Mouse (Mus musculus): ENCODE results near the gene Sema5a. TPM values are rescaled to one million over a fixed set of nuclear protein-coding genes. Genes with fewer than 3 reads are reported as not detected.

The Sema5a gene
- polyA plus RNA-seq, 1 experiment from 2014 or later: 6.4 TPM

DNA sequence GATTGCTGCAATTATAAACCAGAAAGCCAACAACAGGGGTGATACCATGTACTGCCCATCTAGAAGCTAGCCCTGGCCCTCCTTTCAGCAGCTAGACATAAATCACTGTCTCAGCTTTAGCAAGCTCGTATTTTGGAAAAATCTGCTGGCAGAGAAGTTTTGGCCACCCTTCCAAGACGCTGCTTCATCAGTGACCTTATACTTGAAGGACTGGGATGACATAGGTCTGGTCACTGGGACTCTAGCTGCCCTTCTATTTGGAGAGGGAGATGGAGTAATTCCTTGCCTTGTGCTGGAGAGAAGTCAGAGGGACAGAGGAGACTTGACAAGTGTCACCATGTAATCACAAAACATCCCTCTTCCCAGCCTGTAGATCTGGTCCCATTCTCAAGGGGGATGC lies 40.1 kb downstream of the Sema5a start:
- Histone ChIP-seq H3K4me3 (no peak overlapping the region), H3K36me3 (no peaks in the 10 kb centered on the region), H3K4me2 (no peak overlapping the region), H3K9me3 (no peaks in the 10 kb centered on the region), H3K27ac (no peak overlapping the region), H3K4me1 (replicated peaks) (no peaks in the 10 kb centered on the region), H3K9ac (no peak overlapping the region), H3K27me3 (no peaks in the 10 kb centered on the region)
- no peak for ATAC-seq (ENCODE audit: low FRiP score)
- 85% methylated on average over 2 of the region's 2 CpGs for WGBS

DNA sequence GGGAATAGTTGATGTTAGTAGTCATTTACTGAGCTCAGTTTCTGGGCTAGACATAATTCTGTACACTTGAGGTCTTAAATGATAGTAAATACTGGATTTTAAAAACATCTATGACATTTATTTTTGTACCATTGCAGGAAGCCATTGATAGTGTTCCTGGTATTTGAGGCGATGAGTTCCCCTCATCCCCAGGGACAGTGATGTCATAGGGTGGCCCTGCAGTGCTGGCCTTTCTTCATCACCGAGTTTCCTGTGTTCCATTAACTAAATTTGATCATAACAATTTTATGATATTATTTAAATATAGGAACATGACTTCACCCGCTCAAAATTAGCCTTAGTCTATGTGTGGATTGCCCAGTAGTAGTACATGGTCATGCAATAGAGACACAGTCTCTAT lies 41.7 kb downstream of the Sema5a start:
- H3K4me1 ChIP-seq (replicated peaks): no peaks in the 10 kb centered on the region
- H3K36me3 ChIP-seq: no peaks in the 10 kb centered on the region
- ATAC-seq (ENCODE audit: low FRiP score): no peak
- no peak overlapping the region for H3K9ac ChIP-seq
- H3K4me3 ChIP-seq: no peak overlapping the region
- no peaks in the 10 kb centered on the region for H3K9me3 ChIP-seq
- H3K27ac ChIP-seq: no peak overlapping the region
- H3K27me3 ChIP-seq: no peaks in the 10 kb centered on the region
- 90% methylated on average over 3 of the region's 3 CpGs for WGBS
- no peak overlapping the region for H3K4me2 ChIP-seq

DNA sequence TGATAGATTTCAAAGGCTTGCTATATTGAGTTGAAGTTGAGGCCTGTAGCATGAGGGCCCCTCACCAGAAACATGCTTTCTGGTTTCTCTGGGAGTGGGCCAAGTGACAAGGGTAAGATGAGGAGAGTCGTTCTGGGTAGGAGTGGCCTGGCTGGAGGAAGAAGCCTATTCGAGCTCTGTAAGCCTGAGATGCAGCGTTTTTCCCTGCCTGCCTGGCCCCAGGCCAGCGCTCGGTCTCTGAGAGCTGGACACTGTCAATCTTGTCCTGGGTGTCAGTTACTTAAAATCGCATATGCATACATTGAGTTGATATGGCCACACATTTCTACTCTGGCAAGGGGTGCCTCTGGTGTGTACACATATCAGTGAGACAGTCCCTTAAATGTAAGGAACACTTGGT lies 43.9 kb downstream of the Sema5a start:
- WGBS: 59% methylated on average over 6 of the region's 6 CpGs
- Histone ChIP-seq H3K4me3 (no peak overlapping the region), H3K27me3 (no peaks in the 10 kb centered on the region), H3K9me3 (no peaks in the 10 kb centered on the region), H3K27ac (no peak overlapping the region), H3K36me3 (no peaks in the 10 kb centered on the region), H3K4me2 (no peak overlapping the region), H3K9ac (no peak overlapping the region), H3K4me1 (replicated peaks) (no peaks in the 10 kb centered on the region)
- no peak for ATAC-seq (ENCODE audit: low FRiP score)

DNA sequence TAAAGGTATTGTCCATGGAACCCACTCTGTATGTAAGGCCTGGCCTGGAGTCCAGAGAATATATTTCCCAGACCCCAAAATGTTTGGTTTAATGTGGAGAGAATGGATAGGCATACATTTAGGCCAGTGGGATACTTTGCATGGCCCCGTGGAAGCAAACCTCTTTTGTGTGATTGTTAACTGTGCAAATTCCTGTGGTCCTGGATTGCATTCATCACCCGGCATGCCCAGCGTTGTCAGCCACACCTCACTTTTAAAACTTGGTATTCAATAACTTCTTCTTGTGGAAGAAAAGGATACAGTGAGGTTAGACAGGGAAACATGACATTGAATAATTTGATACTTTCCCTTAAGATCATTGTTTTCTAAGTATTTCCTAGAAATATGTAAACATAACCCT lies 46.4 kb downstream of the Sema5a start:
- H3K4me2 ChIP-seq: no peak overlapping the region
- H3K9me3 ChIP-seq: no peaks in the 10 kb centered on the region
- H3K4me3 ChIP-seq: no peak overlapping the region
- 34% methylated on average over 3 of the region's 3 CpGs for WGBS
- no peaks in the 10 kb centered on the region for H3K27me3 ChIP-seq
- no peak for ATAC-seq (ENCODE audit: low FRiP score)
- no peak overlapping the region for H3K27ac ChIP-seq
- no peak overlapping the region for H3K9ac ChIP-seq
- H3K4me1 ChIP-seq (replicated peaks): no peaks in the 10 kb centered on the region
- H3K36me3 ChIP-seq: no peaks in the 10 kb centered on the region

DNA sequence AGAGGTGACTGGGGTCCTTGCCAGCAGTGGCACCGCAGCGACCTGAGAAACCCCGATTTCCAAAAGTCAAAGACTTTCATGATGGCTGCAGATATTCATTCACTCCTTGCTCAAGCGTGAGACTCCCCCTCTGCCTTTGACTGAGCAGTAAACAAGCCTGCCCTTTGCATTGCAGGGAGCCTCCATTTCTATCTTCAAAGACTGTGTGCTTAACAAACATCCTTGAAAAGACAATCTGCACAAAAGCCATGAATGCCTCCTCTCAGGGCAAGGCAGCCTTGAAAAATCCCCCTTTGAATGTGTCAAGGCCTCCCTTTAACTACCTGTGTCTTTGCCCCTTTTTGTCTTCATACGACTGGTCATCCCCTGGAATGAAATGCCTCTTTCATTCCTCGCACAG lies 51.9 kb downstream of the Sema5a start:
- no peaks in the 10 kb centered on the region for H3K4me1 ChIP-seq (replicated peaks)
- no peak for ATAC-seq (ENCODE audit: low FRiP score)
- no peaks in the 10 kb centered on the region for H3K9me3 ChIP-seq
- no peaks in the 10 kb centered on the region for H3K27me3 ChIP-seq
- H3K36me3 ChIP-seq: no peaks in the 10 kb centered on the region
- no peak overlapping the region for H3K4me3 ChIP-seq
- no peak overlapping the region for H3K27ac ChIP-seq
- WGBS: 32% methylated on average over 6 of the region's 6 CpGs
- no peak overlapping the region for H3K9ac ChIP-seq
- H3K4me2 ChIP-seq: no peak overlapping the region

DNA sequence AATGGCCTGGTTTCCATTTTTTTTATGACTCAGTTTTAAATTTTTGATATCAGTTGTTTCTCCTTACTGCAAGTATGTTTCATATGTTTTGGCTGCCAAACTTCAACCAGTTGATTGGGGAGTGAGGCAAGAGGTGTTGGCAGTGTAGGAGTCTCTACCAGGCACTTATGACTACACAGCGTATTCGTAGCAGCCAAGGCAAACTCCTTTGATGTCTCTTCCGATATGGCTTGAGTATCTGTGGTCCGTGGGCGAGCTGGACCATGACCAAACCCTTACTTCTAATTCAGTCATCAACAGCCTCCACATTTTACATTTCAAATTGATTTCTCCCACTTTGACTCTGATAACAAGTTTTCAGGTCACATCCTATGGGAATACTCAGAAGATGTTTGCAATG lies 52.7 kb downstream of the Sema5a start:
- Histone ChIP-seq H3K4me2 (no peak overlapping the region), H3K4me3 (no peak overlapping the region), H3K9ac (no peak overlapping the region), H3K27ac (no peak overlapping the region), H3K27me3 (no peaks in the 10 kb centered on the region), H3K4me1 (replicated peaks) (no peaks in the 10 kb centered on the region), H3K36me3 (no peaks in the 10 kb centered on the region), H3K9me3 (no peaks in the 10 kb centered on the region)
- 94% methylated on average over 5 of the region's 5 CpGs for WGBS
- no peak for ATAC-seq (ENCODE audit: low FRiP score)

DNA sequence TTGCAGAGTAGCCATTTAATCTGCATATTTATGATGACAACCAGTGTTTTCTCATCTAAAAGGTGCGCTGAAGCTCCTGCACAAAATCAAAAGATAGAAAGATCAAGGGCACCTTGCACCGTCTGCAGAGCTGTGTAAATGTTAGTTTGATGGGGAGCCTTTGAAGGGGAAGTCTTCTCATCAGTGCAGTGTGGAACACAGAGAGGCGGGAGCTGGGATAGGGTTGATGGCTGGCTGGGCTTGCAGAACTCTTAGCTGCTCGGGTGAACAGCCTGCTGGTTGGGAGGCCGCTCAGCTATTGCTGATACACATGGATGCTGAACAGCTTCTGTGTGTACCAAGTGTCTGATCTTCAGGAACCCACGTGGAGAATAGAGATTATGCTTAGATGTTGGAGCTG lies 53.9 kb downstream of the Sema5a start:
- H3K4me1 ChIP-seq (replicated peaks): no peaks in the 10 kb centered on the region
- no peak for ATAC-seq (ENCODE audit: low FRiP score)
- no peaks in the 10 kb centered on the region for H3K36me3 ChIP-seq
- WGBS: 78% methylated on average over 6 of the region's 6 CpGs
- H3K27me3 ChIP-seq: no peaks in the 10 kb centered on the region
- H3K4me3 ChIP-seq: no peak overlapping the region
- no peaks in the 10 kb centered on the region for H3K9me3 ChIP-seq
- no peak overlapping the region for H3K4me2 ChIP-seq
- no peak overlapping the region for H3K9ac ChIP-seq
- H3K27ac ChIP-seq: no peak overlapping the region

DNA sequence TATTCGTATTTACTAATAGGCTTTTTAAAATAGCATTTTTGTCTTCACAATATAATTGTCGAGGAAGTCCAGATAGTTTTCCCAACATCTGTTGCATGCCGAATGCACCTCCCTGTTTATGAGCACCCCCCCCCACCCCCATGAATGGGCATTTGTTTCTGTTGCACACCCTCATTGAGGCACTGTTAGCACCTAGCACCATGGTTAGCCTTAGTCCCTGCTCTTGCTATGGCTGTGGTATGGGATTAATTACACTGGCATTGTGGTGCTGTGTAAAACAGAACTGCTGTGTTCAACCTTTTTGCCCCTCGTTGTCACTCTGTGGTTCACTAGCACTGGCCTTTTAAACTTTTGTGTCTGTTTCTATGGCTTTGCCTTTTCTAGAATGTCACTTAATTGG lies 56.4 kb downstream of the Sema5a start:
- Histone ChIP-seq H3K27me3 (no peaks in the 10 kb centered on the region), H3K4me3 (no peak overlapping the region), H3K4me2 (no peak overlapping the region), H3K36me3 (no peaks in the 10 kb centered on the region), H3K4me1 (replicated peaks) (no peaks in the 10 kb centered on the region), H3K9me3 (no peaks in the 10 kb centered on the region), H3K9ac (no peak overlapping the region), H3K27ac (no peak overlapping the region)
- ATAC-seq (ENCODE audit: low FRiP score): no peak
- WGBS: 72% methylated on average over 4 of the region's 4 CpGs

DNA sequence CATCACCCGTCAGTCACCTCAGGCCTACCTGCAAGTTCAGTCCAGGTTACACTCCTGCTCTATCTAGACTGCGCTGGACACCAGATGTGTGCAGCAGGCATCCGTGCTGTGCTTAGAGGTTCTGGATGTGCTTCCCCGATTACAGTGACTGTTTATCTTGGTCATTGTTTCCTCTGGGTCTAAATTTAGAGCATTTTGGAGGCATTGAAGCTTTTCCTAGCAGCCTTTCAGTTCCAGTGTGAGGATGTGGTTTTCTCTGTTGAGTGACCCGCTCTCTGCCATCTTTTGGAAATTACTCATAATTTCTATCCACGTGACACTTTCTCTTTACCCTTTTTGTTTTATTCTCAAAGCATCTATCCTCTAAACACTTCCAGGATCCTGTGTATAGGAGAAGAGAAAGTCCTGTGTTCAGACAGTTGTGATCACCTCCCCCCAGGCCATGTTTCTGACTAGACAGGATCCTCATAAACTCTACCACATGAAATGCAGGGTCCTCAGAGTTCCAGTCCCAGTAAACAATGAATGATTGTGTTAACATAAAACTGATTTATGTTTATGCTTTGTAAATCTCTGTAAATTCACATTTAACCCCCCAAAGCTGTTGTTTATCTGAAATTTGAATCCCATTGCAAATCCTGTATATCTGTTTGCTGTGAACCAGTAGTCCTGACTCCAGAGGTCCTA lies 62.1 kb downstream of the Sema5a start:
- WGBS: 87% methylated on average over 6 of the region's 6 CpGs
- no peak for ATAC-seq (ENCODE audit: low FRiP score)

DNA sequence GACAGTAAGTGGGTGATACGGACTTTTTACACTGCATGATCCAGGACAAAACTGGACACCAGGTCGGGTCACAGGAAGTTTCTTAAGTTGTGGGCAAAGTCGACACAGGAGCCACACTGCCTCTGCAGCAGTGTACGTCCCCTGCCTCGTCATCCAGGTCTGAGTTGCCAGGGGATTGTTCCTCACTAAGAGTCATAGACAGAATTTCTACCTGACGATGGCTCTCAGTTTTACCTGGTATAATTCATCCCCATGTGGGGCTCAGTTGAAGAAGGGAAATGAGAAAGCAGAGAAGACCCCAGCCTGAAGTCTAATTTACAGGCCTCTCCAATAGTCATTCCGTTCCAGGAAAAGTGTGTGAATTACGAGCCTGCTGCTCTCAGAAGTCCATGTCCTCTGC lies 66.2 kb downstream of the Sema5a start:
- WGBS: 82% methylated on average over 8 of the region's 8 CpGs
- H3K4me3 ChIP-seq: no peak overlapping the region
- H3K27ac ChIP-seq: no peak overlapping the region
- H3K4me1 ChIP-seq (replicated peaks): peaks cover 6% of the 10 kb centered on the region
- H3K9ac ChIP-seq: no peak overlapping the region
- no peaks in the 10 kb centered on the region for H3K9me3 ChIP-seq
- H3K27me3 ChIP-seq: no peaks in the 10 kb centered on the region
- no peak overlapping the region for H3K4me2 ChIP-seq
- H3K36me3 ChIP-seq: no peaks in the 10 kb centered on the region
- no peak for ATAC-seq (ENCODE audit: low FRiP score)

More for the DNA sequence above, 62.1 kb downstream of the Sema5a start:
- Histone ChIP-seq H3K27ac (no peak overlapping the region), H3K4me2 (no peak overlapping the region), H3K9ac (no peak overlapping the region), H3K4me1 (replicated peaks) (peaks cover 6% of the 10 kb centered on the region), H3K36me3 (no peaks in the 10 kb centered on the region), H3K4me3 (no peak overlapping the region), H3K27me3 (no peaks in the 10 kb centered on the region), H3K9me3 (no peaks in the 10 kb centered on the region)

DNA sequence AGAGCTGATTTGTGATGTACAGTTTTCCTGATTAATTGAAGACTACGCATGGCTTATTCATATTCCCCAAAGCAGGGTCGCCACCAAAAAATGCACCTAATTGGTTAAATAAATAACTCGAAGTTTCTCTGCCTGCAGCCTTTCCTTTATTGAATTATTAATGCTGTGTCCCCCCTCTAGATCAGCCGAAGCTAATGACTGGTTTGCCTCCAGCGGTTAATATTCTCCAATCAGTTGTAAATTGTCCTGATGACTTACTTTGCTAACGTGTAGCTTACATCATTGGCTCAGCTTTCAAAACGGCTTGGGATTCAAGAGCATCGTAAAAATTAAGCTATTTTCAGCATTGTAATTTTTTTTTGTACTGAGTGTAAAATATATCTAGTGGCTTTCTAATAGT lies 66.7 kb downstream of the Sema5a start:
- no peaks in the 10 kb centered on the region for H3K27me3 ChIP-seq
- no peaks in the 10 kb centered on the region for H3K9me3 ChIP-seq
- H3K27ac ChIP-seq: no peak overlapping the region
- ATAC-seq (ENCODE audit: low FRiP score): no peak; the same call in 1 of the 2 replicates
- H3K4me1 ChIP-seq (replicated peaks): peaks cover 6% of the 10 kb centered on the region
- no peak overlapping the region for H3K9ac ChIP-seq
- 69% methylated on average over 8 of the region's 8 CpGs for WGBS
- no peak overlapping the region for H3K4me3 ChIP-seq
- H3K4me2 ChIP-seq: no peak overlapping the region
- H3K36me3 ChIP-seq: no peaks in the 10 kb centered on the region

DNA sequence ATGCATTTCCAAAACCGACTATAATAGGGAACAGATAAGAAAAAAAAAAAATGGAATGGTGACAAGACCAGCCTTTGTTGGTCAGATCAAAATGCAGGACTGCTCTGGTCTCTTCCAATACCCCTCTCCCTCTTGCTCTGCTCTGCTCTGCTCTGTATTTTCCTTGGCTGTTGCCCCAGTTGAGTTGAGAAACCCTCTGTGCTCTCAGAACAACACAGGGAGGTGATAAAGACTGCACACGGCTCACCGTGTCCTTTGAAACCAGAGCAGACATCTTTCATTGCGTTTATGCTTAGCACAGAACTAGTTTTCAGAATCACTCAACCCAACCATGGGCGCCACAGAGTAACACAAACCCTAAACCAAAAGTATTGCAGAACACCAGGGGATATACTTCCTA lies 72.5 kb downstream of the Sema5a start:
- no peak overlapping the region for H3K4me3 ChIP-seq
- no peak overlapping the region for H3K9ac ChIP-seq
- H3K4me1 ChIP-seq (replicated peaks): no peaks in the 10 kb centered on the region
- H3K27ac ChIP-seq: no peak overlapping the region
- H3K9me3 ChIP-seq: no peaks in the 10 kb centered on the region
- no peak for ATAC-seq (ENCODE audit: low FRiP score)
- no peaks in the 10 kb centered on the region for H3K36me3 ChIP-seq
- no peaks in the 10 kb centered on the region for H3K27me3 ChIP-seq
- no peak overlapping the region for H3K4me2 ChIP-seq
- 85% methylated on average over 5 of the region's 5 CpGs for WGBS

DNA sequence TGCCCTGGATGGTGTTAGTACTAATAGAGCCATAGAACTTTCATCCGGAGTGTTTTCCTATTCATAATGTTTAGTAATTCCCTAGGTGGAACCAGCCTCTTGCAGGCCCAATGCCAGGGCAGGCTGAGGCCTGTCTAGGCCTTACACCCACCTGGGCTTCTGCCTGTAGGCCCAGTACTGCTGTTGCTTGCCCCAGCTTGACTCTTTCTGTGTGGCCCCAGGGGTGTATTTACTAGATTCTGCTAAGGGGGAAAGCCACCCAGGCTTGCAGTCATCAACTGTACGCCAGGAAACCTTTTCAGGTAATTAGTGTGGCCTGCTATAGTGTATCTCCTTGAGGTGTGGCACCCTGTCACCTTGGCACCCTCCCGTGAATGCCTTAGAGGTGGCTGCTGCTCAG lies 76.1 kb downstream of the Sema5a start:
- no peak overlapping the region for H3K27ac ChIP-seq
- 95% methylated on average over 3 of the region's 3 CpGs for WGBS
- no peak overlapping the region for H3K9ac ChIP-seq
- H3K36me3 ChIP-seq: no peaks in the 10 kb centered on the region
- H3K4me1 ChIP-seq (replicated peaks): no peaks in the 10 kb centered on the region
- no peak overlapping the region for H3K4me3 ChIP-seq
- H3K9me3 ChIP-seq: no peaks in the 10 kb centered on the region
- no peak overlapping the region for H3K4me2 ChIP-seq
- no peak for ATAC-seq (ENCODE audit: low FRiP score)
- no peaks in the 10 kb centered on the region for H3K27me3 ChIP-seq
